Mouse (Mus musculus): Measurements from ENCODE around the gene Acot13.
"Not testable (repeated sequence)": the region's sequence is repeated elsewhere in the genome, so short reads cannot be mapped to it uniquely, and the experiment has no call there.

Acot13 gene

GRCm38 (mm10) chr13:24831353-24832130 is at the start of gene Acot13, which contains the start of gene Tdp2:
Gene Acot13, minus strand, starts transcription at chr13:24831540.
Gene Tdp2, plus strand, starts transcription at chr13:24831679.
- DNase-seq (ENCODE audit: low spot score): peak; percentile 98

GRCm38 (mm10) chr13:24880704-24881103 is 49.4 kb upstream of the Acot13 start:
- no peak for DNase-seq (ENCODE audit: low spot score)

- no peak for DNase-seq (ENCODE audit: low spot score)
Measured at GRCm38 (mm10) chr13:24880208-24880607, 48.9 kb upstream of the Acot13 start.

GRCm38 (mm10) chr13:24879359-24880040 is 48.2 kb upstream of the Acot13 start:
- no peak for DNase-seq (ENCODE audit: low spot score)

GRCm38 (mm10) chr13:24868233-24868632 is 36.9 kb upstream of the Acot13 start:
- no peak for DNase-seq (ENCODE audit: low spot score)

GRCm38 (mm10) chr13:24867789-24868188 is 36.4 kb upstream of the Acot13 start:
- no peak for DNase-seq (ENCODE audit: low spot score)

GRCm38 (mm10) chr13:24866430-24867402 is 35.4 kb upstream of the Acot13 start:
- no peak for DNase-seq (ENCODE audit: low spot score)

GRCm38 (mm10) chr13:24862520-24862919 is 31.2 kb upstream of the Acot13 start:
- DNase-seq (ENCODE audit: low spot score): peak; percentile 60

GRCm38 (mm10) chr13:24862021-24862420 is 30.7 kb upstream of the Acot13 start:
- DNase-seq (ENCODE audit: low spot score): no peak

GRCm38 (mm10) chr13:24861084-24861483 is 29.7 kb upstream of the Acot13 start:
- DNase-seq (ENCODE audit: low spot score): no peak

- DNase-seq (ENCODE audit: low spot score): no peak
Measured at GRCm38 (mm10) chr13:24859115-24859514, 27.8 kb upstream of the Acot13 start.

GRCm38 (mm10) chr13:24852570-24852969 is 21.2 kb upstream of the Acot13 start:
- DNase-seq (ENCODE audit: low spot score): no peak

- no peak for DNase-seq (ENCODE audit: low spot score)
Measured at GRCm38 (mm10) chr13:24851989-24852388, 20.6 kb upstream of the Acot13 start.

GRCm38 (mm10) chr13:24849318-24849717 is 18.0 kb upstream of the Acot13 start:
- no peak for DNase-seq (ENCODE audit: low spot score)

- DNase-seq (ENCODE audit: low spot score): no peak
Measured at GRCm38 (mm10) chr13:24844983-24845955, 13.9 kb upstream of the Acot13 start, which contains the start of gene D130043K22Rik. Gene D130043K22Rik, plus strand, starts transcription at chr13:24845135.

- DNase-seq (ENCODE audit: low spot score): no peak
Measured at GRCm38 (mm10) chr13:24841702-24842101, 10.4 kb upstream of the Acot13 start.

- no peak for DNase-seq (ENCODE audit: low spot score)
Measured at GRCm38 (mm10) chr13:24839831-24840230, 8.5 kb upstream of the Acot13 start.

GRCm38 (mm10) chr13:24837765-24838164 is 6.4 kb upstream of the Acot13 start:
- not testable (repeated sequence) for DNase-seq (ENCODE audit: low spot score)

GRCm38 (mm10) chr13:24832811-24833155 is 1.4 kb upstream of the Acot13 start:
- DNase-seq (ENCODE audit: low spot score): no peak

GRCm38 (mm10) chr13:24832131-24832810 is 931 bp upstream of the Acot13 start:
- DNase-seq (ENCODE audit: low spot score): peak; percentile 36
